Mouse (Mus musculus) megakaryocyte, embryonic 14.5 days (primary cell): ENCODE results near the gene Vgll1.

ENCODE experiments used
- FLI1 ChIP-seq: IDR thresholded peaks from 2 replicates; pipeline ENCODE4 v1.6.1; 2012; ENCODE audit warnings: low read length, inconsistent platforms, mixed read lengths
- GATA1 ChIP-seq: IDR thresholded peaks from 3 replicates; pipeline ENCODE4 v1.6.1; 2012; ENCODE audit warnings: mixed read lengths, low read length, inconsistent platforms, borderline replicate concordance

DNA sequence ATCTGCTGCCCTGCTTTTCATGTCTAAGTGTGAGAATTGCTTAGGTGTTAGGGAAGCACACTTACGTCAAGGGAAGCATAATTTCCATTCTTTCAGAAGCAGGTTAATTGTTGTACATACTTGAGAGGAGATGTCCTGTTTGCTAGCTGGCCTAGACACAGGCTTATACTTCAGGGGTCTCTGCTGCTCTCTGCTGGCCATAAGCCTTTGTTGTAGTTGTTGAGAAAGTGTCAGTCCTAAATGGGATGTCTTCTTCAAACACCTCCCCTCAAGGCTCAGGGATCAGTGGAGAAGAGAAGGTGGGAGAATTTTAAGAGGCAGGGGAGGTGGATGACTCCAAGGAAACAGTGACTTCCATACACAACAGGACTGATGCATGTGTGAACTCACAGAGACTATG, 32.9 kb downstream of the Vgll1 start:
- TF ChIP-seq GATA1 (no peak), FLI1 (no peak)
